Mouse (Mus musculus) gastrocnemius, postnatal 4 days (tissue): Measurements from ENCODE around the gene Plcd3. TPM values are rescaled to one million over a fixed set of nuclear protein-coding genes. Genes with fewer than 3 reads are reported as not detected.
A peak's percentile ranks its signal among the peaks of the same experiment; 100 is the strongest.

Experiments
- DNase-seq, 2 experiments: peaks; one replicate each; pipeline ENCODE4 v3.0.0; 2021 to 2022; ENCODE audit warnings: low spot score in 2 of 2, mixed read lengths in 2 of 2
- total RNA-seq, 2 experiments: library from RNA; stranded (reverse); gene quantifications; 2 replicates each; pipeline ENCODE4 v1.2.3; 2021

The Plcd3 gene
- total RNA-seq, 2 experiments from 2014 or later: 9.3 to 12.4 TPM

DNA sequence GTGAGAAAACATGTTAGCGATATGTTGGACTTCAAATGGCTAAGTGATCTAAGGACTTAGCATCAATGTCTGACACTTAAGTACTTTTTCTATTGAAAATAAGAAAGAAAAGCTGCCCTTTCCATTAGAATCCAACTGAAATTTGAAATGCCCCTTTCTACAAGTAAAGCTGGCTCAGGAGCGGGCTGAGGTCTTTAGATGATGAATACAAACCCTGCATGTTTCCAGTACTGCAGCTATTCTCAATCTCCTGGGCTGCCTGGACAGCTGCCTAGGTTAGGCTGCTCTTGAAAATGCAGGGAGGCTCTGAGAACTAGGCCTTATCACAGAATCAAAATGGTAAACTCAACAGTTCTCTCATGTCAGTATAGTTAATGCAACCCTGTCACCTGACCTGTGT, 17.4 kb upstream of the Plcd3 start:
- DNase-seq: no peak

DNA sequence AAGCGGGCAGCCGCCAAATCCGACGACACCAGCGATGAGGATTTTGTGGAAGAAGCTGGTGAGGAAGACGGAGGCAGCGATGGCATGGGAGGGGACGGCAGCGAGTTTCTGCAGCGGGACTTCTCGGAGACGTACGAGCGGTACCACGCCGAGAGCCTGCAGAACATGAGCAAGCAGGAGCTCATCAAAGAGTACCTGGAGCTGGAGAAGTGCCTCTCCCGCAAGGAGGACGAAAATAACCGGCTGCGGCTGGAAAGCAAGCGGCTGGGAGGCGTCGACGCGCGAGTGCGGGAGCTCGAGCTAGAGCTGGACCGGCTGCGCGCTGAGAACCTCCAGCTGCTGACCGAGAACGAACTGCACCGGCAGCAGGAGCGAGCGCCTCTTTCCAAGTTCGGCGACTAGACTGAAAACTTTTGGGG, 16.1 kb upstream of the Plcd3 start:
- DNase-seq: peak in 1 of 2 experiments; percentile 61

DNA sequence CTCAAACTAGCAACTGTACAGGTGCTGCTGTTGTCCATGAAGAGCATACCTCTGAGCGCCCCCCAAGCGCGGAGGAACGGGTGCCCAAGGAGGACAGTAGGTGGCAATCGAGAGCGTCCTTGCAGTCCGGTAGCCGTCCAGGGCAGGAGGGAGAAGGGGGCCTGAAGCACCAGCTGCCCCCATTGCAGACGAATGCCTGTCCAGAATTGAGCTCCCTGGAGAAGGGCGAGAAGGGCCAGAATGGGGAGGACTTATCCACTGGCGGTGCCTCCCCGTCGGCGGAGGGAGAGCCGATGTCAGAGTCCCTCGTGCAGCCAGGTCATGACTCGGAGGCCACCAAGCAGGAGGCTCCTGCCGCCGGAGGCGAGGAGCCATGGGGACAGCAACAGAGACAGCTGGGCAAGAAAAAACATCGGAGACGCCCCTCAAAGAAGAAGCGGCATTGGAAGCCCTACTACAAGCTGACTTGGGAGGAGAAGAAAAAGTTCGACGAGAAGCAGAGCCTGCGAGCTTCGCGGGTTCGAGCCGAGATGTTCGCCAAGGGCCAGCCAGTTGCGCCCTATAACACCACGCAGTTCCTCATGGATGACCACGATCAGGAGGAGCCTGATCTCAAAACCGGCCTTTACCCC, 15.6 kb upstream of the Plcd3 start:
- DNase-seq: peak in 1 of 2 experiments; percentile 82

DNA sequence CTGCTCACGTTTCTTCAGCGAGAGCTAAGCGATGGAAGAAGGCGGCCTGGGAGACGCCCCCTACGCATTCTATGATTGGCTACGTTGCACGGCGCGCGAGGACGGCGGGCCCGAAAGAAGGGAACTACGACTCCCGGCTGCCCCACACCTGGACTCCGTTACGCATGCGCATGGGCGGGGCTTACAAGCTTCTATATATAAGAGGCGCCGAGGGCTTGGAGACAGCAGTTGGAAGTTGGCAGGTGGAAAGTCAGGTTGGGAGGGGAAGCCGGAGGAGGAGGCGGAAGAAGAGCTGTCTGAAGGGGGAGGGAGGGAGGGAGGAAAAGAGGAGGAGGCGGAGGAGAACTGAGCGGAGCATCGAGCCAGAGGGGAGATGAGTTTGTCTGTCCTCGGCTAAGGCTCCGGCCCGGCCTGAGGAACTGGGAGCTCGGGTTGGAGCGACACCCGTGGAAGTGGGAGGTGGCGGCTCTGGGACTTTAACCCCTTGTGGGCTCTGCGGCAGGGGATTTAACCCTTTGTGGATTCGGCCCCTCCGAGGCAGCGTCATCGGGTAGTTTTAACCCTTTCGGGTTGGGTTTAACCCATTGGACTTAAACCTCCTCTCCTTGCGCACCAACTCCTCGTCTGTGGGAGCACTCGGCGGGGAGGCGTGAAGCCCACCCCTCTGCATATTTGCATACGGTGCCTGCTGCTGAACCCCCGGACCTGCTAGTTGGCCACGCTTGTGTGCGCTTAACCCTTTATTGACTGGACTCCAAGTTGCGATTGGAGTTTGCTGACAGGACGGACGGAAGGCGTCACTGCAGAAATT, 14.8 kb upstream of the Plcd3 start, which contains the start of gene Hexim1:
Gene Hexim1, plus strand, starts transcription at position 224 of the 811 bp plus-strand sequence.
- peak; percentile 98 to 99 for DNase-seq

DNA sequence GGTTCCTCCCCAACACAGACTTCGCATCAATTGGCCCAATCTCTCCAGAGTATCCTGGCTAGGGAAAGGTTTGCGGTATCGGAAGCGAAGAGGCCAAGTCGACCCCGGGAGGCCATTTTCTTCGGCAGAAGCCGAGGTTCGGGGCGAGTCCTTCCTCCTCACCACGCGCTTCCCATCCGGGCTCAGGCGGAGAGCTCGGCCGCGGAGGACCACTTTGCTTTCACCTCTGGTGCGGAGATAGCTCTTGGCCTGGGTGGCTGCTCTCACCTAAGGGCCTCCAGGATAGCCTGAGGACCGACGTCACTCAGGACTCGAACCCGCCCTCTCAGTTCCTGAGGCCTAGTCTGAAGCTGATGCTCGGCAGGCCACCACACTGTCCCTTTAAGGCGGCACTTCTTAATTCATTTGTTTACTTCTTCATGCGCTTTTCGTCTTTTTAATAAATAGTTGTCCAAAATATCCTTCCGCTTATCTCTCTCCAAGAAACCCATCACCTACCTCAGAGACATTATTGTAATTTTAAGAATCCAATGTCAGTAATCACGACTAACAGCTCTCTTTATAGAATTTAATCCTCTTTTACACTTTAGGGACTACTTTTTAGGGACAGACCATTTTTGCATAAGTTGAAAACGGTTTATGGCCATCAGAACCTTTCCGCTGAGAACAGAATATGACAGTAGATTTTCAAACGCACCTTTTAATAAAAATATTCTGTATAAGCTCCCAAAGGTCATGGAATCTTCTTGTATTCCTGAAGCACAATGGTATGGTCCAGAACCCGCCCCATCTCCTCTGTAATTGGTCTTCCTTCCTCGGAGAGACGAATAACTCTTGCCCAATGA, 13.9 kb upstream of the Plcd3 start:
- peak; percentile 53 to 77 for DNase-seq

DNA sequence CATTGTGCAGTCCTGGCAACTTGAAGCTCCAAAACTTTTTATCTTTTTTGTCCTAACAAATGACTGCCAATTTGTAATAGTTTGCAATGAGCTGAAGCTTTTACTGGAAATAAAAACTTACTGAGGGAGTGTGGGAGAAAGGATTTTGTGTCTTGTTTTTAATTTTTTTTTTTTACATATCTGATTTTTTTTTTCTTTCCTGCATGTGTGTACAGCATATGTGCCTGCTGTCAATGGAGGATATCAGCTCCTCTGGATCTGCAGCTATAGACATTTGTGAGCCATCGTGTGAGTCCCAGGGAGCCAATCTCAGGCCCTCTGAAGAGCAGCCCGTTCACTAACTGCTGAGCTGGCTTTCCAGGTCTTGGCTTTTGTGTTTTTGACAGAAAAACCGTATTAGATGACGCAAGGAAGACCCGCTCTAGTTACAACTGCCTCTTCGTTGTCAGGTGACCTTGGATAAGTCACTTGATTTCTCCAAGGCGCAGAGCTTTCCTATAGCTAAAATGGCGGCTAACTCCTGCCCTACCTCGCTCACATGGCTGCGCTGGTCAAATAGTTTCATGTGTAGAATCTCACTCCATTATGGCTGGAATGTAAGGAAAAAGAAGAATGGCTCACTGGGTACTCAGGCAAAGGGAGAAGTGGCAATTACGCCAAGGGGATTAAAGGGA, 12.9 kb upstream of the Plcd3 start:
- no peak for DNase-seq

DNA sequence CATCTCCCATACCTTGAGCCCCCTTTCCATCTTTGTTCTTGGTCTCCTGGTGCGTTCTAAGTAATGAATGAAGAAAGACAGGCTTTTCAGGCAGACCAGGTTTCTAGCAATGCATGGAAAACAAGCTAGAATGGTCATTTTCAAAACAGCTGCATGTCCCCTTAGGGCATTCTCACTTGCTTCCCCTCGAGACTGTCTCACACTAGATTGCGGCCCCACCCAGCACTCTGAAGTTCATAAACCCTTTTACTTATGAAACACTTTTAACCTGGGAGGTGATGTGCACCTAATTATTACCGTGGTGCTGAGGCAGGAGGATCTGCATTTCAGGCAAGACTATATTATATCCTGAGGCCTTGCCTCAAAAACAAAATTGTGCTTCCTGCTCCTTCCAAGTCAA, 12.3 kb upstream of the Plcd3 start:
- no peak for DNase-seq

DNA sequence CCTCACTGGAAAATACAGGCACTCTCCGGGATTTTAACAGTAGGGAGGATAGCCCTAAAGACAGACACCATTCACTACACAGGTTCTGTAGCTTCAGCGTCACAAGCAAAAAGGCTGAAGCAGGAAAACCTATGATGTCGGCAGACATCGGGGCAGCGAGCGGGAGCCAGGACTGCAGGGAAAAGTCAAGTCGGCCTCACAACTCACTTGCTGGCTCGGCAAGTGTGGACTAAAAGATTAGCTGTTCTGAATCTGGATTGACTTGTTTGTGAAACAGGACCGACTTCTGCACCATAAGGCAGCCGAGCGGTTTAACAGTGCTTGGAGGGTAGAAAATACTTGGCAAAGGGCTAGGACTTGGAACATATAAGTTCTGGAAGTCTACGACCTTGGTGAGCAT, 11.5 kb upstream of the Plcd3 start:
- no peak for DNase-seq

DNA sequence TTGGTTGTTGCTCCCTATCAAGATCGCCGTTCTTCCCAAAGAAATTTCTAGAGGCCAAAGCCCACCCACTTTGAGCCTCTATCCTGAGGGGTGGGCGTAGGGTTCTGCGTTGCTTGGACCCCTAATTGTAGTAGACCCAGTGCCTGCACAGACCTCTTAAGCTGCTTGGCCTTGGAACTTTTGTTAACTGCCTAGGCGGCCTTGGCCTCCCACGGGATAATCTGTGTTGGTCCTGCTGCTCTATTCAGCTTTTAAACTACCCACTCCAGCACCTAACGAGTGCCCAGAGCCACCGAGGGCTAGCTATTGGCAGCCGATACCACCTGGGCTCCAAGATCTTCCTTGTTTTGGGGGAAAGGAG, 11.1 kb upstream of the Plcd3 start:
- no peak for DNase-seq

DNA sequence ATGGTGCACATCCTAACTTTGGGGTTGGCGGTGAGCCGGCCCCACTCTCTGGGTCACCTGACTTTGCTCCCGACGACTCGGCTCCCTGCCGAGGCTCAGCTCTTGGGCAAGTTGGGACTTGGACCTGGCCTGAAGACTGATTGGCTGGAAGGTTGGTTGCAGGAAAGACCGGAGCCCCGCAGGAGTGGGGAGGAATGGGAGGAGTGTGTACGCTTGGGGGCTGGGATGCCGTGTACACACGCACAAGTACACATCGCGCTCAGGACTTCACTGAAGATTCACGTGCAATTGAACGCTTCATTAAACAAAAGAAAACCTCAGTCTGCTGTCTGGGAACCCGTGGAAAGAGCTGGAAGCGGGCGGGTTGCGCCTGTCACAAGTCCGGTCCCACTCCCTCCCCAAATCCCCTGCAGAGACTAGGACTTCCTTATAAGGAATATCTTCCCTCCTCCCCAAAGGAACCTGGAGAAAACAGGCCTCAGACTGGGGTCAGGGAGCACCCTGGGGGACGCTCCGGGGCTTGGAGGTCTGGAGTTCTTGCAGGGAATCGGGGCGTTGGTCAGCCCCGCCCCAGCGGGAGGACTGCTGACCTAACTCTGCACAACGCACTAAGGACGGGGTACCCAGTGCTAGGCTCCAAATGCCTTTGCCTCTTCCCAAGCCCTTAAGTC, 10.6 kb upstream of the Plcd3 start:
- peak; percentile 62 to 74 for DNase-seq

DNA sequence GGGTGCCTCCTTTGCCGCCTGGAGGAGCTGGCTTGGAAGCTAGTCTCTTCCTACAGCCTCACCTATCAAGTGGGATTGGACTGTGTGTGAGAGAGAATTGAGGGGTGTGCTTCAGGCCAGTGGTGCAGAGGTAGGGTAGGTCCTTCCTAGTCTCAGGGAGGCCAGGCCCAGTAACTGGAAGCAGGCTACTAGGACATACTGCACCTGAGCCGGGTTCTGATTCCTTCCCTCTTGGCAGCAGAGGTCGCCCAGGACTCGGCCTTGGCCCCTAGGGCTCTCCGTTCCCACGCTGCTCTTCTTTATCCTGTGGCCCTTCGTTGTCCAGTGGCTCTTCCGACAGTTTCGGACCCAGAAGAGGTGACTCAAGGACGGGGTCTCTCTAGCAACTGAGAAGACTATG, 9.8 kb upstream of the Plcd3 start:
- no peak for DNase-seq

DNA sequence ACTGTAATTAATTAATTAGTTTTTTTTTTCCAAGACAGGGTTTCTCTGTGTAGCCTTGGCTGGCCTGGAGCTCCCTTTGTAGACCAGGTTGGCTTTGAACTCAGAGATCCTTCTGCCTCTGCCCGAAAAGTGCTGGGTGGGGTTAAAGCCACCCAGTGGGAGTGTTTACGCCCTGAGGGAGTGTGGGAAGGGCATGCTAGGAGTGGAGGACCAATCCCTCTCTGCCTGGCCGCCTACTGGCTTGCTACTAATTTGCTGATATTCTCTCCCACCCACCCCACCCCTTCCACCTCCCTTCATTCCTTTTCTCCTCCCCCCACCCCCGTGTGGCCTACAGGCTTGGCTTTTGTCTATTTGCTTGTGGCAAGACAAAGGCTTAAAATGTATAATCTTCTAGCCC, 4.9 kb upstream of the Plcd3 start:
- DNase-seq: no peak

DNA sequence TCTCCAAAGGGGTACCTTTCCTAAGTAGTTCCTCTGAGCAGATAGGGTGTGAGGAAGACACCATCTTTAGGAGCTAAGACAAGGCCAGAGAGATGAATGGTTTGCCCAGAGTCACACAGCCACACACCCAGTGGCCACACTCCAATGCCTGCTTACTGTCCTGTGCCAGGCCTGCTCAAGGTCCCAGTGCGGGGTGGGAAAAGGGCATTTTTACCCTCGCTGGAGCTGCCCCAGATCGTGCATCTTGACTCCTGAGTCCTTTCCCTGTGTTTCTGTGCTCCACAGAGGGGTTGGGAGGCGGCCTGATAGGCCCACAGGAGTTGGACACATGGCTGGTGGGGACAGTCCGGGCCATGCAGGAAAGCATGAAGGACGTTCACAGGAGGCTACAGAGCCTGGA, 4.4 kb upstream of the Plcd3 start:
- DNase-seq: no peak

DNA sequence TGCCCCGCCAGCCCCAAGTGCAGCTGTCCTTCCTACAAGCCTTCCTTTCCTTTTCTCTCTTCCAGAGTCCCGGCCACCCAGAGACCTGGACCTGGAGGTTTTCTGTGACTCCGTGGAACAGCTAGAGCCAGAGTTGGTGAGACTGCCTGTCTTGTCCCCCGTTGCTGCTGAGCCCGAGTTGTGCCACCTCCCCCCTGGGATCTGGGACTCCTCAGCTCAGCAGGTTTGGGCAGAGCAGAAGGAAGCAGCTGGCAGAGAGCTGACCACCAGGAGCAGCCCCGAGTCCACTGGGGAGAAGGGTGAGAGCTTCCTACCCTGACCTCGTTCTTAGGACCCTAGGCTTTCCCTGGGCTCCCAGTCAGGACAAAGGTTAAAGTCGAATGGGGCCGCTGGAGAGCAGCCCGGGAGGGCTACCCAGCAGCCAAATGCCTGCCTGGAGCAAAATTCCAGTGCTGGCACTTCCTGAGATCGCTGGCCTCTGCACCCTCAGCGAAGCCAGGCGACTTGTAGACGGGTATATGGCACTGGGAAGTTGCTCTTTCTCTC, 3.8 kb upstream of the Plcd3 start:
- DNase-seq: no peak

DNA sequence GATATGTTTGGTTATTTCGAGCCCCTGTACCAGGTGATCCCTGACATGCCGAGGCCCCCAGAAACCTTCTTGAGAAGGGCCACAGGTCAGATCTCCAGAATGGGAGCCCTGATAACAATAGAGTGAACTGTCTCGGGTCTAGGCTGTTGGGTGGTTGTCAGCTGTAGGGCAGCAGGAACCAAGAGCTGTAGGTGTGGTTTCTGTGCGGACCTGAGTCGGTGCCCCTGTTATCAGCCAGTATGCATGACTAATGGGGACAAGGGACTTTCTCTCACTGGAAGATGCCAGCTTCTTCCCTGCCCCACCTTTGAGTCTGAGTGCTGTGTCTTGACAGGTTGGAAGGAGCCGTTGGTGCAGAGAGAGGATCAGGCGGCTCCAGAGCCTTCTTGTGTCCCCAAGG, 3.0 kb upstream of the Plcd3 start:
- DNase-seq: no peak

DNA sequence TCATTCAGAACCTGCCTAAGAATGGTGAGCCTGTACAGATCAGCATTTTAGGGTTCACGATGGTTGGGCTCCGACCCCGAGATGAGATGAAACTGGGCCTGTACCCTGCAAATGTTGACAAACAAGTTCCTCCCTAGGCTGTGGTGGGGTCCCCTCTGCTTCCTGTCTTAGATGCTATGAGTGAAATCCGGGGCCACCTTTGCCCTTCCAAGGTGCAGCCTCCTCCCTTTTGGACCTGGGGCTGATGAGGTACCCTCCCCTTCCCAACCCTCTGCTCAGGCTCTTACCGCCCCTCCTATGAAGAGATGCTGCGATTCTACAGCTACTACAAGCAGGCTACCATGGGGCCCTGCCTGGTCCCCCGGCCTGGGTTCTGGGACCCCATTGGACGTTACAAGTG, 2.2 kb upstream of the Plcd3 start:
- no peak for DNase-seq

DNA sequence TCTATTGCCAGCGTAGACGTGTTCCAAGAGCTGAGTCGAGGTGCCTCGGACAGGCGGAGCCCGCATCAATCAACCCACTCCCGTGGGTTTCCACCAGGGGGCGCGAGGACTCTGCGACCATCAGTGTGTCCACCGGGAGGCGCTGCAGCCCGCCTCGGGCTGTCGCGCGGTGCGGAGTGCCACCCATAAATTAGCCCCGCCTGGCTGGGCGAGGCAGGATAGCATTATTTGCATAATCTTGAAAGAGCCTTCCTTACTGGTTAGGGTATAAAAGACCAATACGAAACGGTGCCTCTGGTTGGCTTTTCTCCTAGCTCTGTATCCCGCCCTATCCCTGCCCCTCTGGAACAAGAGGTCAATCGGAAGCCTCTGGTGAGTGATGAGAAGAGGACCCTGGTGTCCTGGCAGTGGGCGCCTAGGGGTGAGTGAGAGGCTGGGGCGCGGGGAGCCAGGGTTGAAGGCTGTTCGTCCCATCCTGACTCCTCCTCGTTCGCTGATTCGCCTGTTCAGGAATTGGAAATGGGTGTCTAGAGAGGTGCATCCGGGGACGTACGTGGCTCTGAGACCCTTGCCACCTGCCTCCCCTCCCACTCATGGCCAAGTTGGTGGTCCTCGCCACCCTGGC, 1.4 kb upstream of the Plcd3 start:
- DNase-seq: peak; percentile 97

DNA sequence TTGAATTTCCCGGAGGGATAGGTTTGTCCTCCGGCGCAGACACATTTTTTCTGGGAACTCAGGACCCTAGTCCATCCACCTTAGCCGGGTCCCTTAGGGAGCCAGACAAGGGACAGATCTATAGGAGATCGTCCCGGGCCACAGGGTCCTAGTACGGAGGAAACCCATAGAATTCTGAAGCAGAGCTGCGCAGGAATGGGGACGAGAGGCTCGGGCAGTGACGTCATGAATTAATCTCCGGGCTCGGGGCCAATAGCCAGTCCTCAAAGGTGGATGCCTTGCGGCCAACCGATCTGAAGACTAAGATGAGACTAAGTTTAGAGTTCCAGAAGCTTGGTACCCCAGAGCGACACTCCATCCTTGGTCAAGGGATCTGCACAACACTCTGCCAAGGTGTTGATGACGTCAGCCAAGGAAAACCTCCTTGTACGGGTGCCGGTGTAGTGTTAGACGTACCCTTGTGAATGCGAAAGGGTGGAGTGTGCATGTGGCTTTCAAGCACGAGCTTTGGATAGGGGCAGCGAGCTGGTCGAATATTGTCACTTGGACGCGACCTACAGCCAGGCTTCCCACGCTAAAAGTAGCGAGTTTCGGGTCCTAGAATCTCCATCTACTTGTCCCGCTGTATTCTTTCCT, 526 bp upstream of the Plcd3 start:
- peak; percentile 43 to 63 for DNase-seq

DNA sequence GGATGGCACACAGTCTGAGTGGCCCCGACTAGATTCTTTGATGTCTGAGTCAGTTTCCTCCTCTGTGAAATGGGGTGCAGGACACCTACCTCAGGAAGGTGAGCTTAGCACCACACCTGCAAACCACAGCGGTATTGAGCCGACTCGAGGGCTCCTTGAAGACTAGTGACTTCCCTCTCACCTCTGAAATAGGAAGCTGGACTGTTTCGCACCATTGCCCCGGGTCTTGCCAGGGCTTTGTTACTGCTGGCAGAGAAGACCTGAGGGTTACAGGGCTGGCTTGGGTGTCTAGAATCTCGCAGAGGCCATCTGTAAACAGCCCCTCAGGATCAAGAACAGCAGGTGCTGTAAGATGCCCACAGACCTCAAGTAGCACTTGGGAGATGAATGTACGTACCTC, 1.1 kb downstream of the Plcd3 start:
- no peak for DNase-seq
